Mouse (Mus musculus) lung, adult 2 months (tissue): Measurements from ENCODE around the gene Tpra1.

Experiments used
- CTCF ChIP-seq: fragments of 200-500 bp; IDR thresholded peaks from 2 replicates; pipeline ENCODE4 v1.5.1; 2011; ENCODE audit warnings: mild to moderate bottlenecking, low read length, control low read depth; ENCODE audit not compliant: insufficient read depth
- POLR2A ChIP-seq: fragments of 200-500 bp; IDR thresholded peaks from 2 replicates; pipeline ENCODE4 v1.6.1; 2011; ENCODE audit warnings: low read depth, mild to moderate bottlenecking, control low read depth, low read length, borderline replicate concordance; ENCODE audit errors: extremely low read depth

GRCm38 (mm10) chr6:88943666-88944065 is 41.6 kb downstream of the Tpra1 start:
- TF ChIP-seq POLR2A (no peak), CTCF (no peak)
